Mouse (Mus musculus): Measurements from ENCODE around the gene Lamtor1. TPM values are rescaled to one million over a fixed set of nuclear protein-coding genes. Genes with fewer than 3 reads are reported as not detected.

Lamtor1 gene
- polyA plus RNA-seq, 1 experiment from 2014 or later, result 141 TPM

DNA sequence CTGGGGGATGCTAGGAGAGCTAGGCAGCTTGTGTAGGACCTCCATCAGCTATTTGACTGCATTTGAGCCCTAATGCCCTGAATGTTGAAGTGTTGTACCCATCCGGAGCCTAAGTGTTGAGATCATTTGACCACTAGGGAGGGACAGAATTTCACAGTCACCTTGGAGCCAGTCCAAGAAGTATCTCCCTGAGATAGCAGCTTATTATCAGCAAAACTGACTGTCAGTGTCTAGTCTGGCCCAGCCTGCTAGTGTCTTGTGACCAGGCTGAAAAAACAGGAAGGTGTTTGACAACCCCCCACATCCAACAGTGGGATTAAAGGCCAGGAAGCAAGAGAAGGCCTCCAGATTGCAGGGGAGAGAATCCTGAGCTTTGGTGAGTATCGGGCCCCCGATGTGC is 34.4 kb upstream of the Lamtor1 start:
- Histone ChIP-seq H3K9ac (replicated peaks) (no peak overlapping the region), H3K36me3 (no peaks in the 10 kb centered on the region), H3K4me1 (replicated peaks) (no peaks in the 10 kb centered on the region), H3K4me3 (replicated peaks) (no peak overlapping the region), H3K27me3 (no peaks in the 10 kb centered on the region), H3K9me3 (no peaks in the 10 kb centered on the region), H3K27ac (no peak overlapping the region), H3K4me2 (no peak overlapping the region)
- ATAC-seq (ENCODE audit: insufficient number of reproducible peaks, insufficient read depth, low FRiP score, low TSS enrichment, low read depth), result no peak
- WGBS, result 92% methylated on average over 3 of the region's 3 CpGs

DNA sequence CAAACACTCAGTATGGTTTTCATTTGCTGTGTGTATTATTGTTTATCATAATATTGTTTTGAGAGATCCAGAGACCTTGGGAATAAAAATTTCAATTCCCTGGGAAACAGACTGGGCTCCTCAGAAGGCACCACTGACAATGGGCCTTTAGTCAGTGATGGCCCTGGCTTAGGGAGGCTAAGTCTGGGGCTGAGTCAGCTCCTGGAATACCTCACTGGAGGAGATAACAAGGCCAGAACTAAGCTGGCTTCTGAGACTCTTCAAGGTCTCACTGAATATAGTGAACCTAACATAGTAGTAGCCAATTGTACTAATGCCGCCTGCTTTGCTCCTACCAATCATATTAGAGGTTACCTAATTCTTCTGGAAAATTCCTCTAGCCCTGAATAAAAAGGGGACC is 29.7 kb upstream of the Lamtor1 start:
- Histone ChIP-seq H3K27ac (no peak overlapping the region), H3K36me3 (no peaks in the 10 kb centered on the region), H3K9me3 (no peaks in the 10 kb centered on the region), H3K9ac (replicated peaks) (no peak overlapping the region), H3K4me2 (no peak overlapping the region), H3K4me3 (replicated peaks) (no peak overlapping the region), H3K4me1 (replicated peaks) (no peaks in the 10 kb centered on the region), H3K27me3 (no peaks in the 10 kb centered on the region)
- 91% methylated on average over 1 of the region's 1 CpGs for WGBS
- ATAC-seq (ENCODE audit: insufficient number of reproducible peaks, insufficient read depth, low FRiP score, low TSS enrichment, low read depth), result no peak

GRCm38 (mm10) chr7:101880855-101881254 is 24.8 kb upstream of the Lamtor1 start:
- Histone ChIP-seq H3K4me1 (replicated peaks) (no peaks in the 10 kb centered on the region), H3K27me3 (no peaks in the 10 kb centered on the region), H3K9ac (replicated peaks) (no peak overlapping the region), H3K27ac (no peak overlapping the region), H3K4me3 (replicated peaks) (no peak overlapping the region), H3K9me3 (no peaks in the 10 kb centered on the region), H3K4me2 (no peak overlapping the region), H3K36me3 (no peaks in the 10 kb centered on the region)
- WGBS, result 77% methylated on average over 4 of the region's 4 CpGs
- no peak for ATAC-seq (ENCODE audit: insufficient number of reproducible peaks, insufficient read depth, low FRiP score, low TSS enrichment, low read depth)

DNA sequence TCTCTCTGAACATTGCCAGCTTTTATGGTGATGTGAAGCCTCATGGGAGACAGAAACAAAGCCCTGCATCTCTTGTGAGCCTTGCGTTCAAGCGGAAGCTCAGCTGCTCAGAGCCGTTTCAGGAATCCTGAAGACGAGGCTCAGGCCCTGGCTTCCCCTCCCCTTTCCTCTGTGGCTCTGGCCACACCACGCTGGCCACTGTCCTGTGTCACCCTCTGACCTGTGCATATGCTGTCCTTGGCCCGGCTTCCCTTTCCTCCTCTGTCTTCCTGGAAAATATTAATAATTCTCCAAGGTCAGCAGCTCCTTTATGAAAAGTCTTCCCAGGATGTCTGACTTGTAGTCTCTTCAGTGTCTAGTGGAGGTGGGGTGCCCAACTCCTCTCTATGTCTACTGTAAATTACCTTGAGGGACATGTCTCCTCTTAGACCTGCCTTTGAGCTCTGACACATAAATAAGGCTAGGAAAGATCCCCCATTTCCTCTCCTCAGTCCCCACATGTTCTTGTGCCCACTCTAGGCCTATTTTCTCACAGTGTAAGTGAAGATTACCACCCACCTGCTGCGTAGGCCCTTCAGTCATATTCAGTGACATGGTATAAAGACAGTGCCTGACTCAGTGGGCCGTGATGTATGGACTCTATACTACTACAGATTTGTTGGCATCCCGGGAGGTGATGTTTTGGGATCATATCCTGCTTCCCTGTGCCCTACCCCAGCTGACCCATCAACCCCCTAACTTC is 23.1 kb upstream of the Lamtor1 start:
- 69% methylated on average over 9 of the region's 9 CpGs for WGBS
- ATAC-seq (ENCODE audit: insufficient number of reproducible peaks, insufficient read depth, low FRiP score, low TSS enrichment, low read depth), result no peak; the same call in 1 of the 2 replicates
- Histone ChIP-seq H3K9ac (replicated peaks) (no peak overlapping the region), H3K4me3 (replicated peaks) (no peak overlapping the region), H3K9me3 (no peaks in the 10 kb centered on the region), H3K4me1 (replicated peaks) (no peaks in the 10 kb centered on the region), H3K27me3 (no peaks in the 10 kb centered on the region), H3K36me3 (no peaks in the 10 kb centered on the region), H3K4me2 (no peak overlapping the region), H3K27ac (no peak overlapping the region)

GRCm38 (mm10) chr7:101884160-101884559 is 21.5 kb upstream of the Lamtor1 start:
- Histone ChIP-seq H3K4me3 (replicated peaks) (no peak overlapping the region), H3K9ac (replicated peaks) (no peak overlapping the region), H3K27me3 (no peaks in the 10 kb centered on the region), H3K9me3 (no peaks in the 10 kb centered on the region), H3K4me2 (no peak overlapping the region), H3K36me3 (no peaks in the 10 kb centered on the region), H3K4me1 (replicated peaks) (no peaks in the 10 kb centered on the region), H3K27ac (no peak overlapping the region)
- ATAC-seq (ENCODE audit: insufficient number of reproducible peaks, insufficient read depth, low FRiP score, low TSS enrichment, low read depth), result no peak
- 86% methylated on average over 4 of the region's 4 CpGs for WGBS

GRCm38 (mm10) chr7:101886274-101886673 is 19.4 kb upstream of the Lamtor1 start:
- Histone ChIP-seq H3K27ac (no peak overlapping the region), H3K27me3 (peaks cover 3% of the 10 kb centered on the region; the same call in 1 of the 2 replicates), H3K9me3 (no peaks in the 10 kb centered on the region), H3K9ac (replicated peaks) (no peak overlapping the region), H3K4me3 (replicated peaks) (no peak overlapping the region), H3K36me3 (no peaks in the 10 kb centered on the region), H3K4me1 (replicated peaks) (no peaks in the 10 kb centered on the region), H3K4me2 (no peak overlapping the region)
- 82% methylated on average over 6 of the region's 6 CpGs for WGBS
- ATAC-seq (ENCODE audit: insufficient number of reproducible peaks, insufficient read depth, low FRiP score, low TSS enrichment, low read depth), result no peak

GRCm38 (mm10) chr7:101888460-101888859 is 17.2 kb upstream of the Lamtor1 start:
- Histone ChIP-seq H3K9me3 (no peaks in the 10 kb centered on the region), H3K4me1 (replicated peaks) (no peaks in the 10 kb centered on the region), H3K27me3 (peaks cover 3% of the 10 kb centered on the region; the same call in 1 of the 2 replicates), H3K9ac (replicated peaks) (no peak overlapping the region), H3K27ac (no peak overlapping the region), H3K4me3 (replicated peaks) (no peak overlapping the region), H3K4me2 (no peak overlapping the region), H3K36me3 (no peaks in the 10 kb centered on the region)
- no peak for ATAC-seq (ENCODE audit: insufficient number of reproducible peaks, insufficient read depth, low FRiP score, low TSS enrichment, low read depth)
- WGBS, result 86% methylated on average over 4 of the region's 4 CpGs

GRCm38 (mm10) chr7:101895695-101896094 is 10.0 kb upstream of the Lamtor1 start:
- Histone ChIP-seq H3K4me2 (peak overlapping the region; percentile 54), H3K27me3 (peaks cover 3% of the 10 kb centered on the region; the same call in 1 of the 2 replicates), H3K9me3 (no peaks in the 10 kb centered on the region), H3K4me3 (replicated peaks) (peak overlapping the region; percentile 53), H3K36me3 (peaks cover 16% of the 10 kb centered on the region; the same call in 1 of the 2 replicates), H3K27ac (peak overlapping the region; percentile 91), H3K4me1 (replicated peaks) (peaks cover 10% of the 10 kb centered on the region), H3K9ac (replicated peaks) (peak overlapping the region; percentile 51)
- ATAC-seq (ENCODE audit: insufficient number of reproducible peaks, insufficient read depth, low FRiP score, low TSS enrichment, low read depth), result no peak
- 34% methylated on average over 9 of the region's 9 CpGs for WGBS

- no peaks in the 10 kb centered on the region for H3K27me3 ChIP-seq
- peak overlapping the region; percentile 54 for H3K4me2 ChIP-seq
- peaks cover 16% of the 10 kb centered on the region; the same call in 1 of the 2 replicates for H3K36me3 ChIP-seq
- ATAC-seq (ENCODE audit: insufficient number of reproducible peaks, insufficient read depth, low FRiP score, low TSS enrichment, low read depth), result peak; percentile 98
- peak overlapping the region; percentile 51 for H3K9ac ChIP-seq (replicated peaks)
- H3K4me1 ChIP-seq (replicated peaks), result peaks cover 10% of the 10 kb centered on the region
- peak overlapping the region; percentile 53 for H3K4me3 ChIP-seq (replicated peaks)
- peak overlapping the region; percentile 91 for H3K27ac ChIP-seq
- H3K9me3 ChIP-seq, result no peaks in the 10 kb centered on the region
- WGBS, result under 1% methylated on average over 57 of the region's 57 CpGs
Observed at GRCm38 (mm10) chr7:101896104-101897066, 9.3 kb upstream of the Lamtor1 start.

DNA sequence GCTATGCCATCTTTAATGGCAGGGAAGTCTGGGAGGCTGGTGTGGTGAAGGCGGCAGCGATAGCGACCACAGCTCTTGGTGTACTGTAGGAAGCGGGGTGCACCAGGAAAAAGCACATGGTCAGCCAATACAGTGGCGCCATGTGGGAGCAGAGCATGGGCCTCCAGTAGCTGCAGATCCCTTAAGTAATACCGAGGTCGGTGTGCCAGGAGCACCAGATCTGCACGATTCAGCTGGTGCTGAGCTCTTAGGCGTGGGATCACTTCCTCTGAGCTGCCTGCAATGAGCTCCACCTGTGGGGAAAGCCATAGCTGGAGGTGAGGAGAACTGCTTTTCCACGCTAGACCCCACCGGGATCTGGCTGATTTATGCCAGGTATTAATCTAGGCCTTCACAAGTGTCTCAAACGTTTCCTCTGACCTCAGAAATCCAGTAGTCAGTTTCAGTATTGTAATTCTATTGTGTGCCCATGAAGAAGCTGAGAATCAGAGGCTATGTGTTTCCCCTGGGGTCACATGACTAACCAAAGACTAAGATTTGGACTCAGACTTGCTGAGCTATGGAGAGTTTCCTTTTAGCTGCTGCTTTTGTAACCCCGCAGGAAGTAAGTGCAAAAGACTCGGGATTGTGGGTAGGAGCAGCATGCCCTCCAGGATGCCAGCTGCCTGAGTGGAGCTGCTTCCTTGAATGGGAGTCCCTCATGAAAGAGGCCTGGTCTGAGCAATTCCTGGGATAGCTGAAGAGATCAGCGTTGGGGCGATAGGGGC is 5.2 kb upstream of the Lamtor1 start:
- Histone ChIP-seq H3K9ac (replicated peaks) (no peak overlapping the region; the same call in 1 of the 2 replicates), H3K9me3 (no peaks in the 10 kb centered on the region), H3K4me3 (replicated peaks) (no peak overlapping the region), H3K27me3 (no peaks in the 10 kb centered on the region), H3K4me1 (replicated peaks) (peaks cover 7% of the 10 kb centered on the region), H3K36me3 (peaks cover 27% of the 10 kb centered on the region; the same call in 1 of the 2 replicates), H3K27ac (no peak overlapping the region), H3K4me2 (no peak overlapping the region)
- WGBS, result 88% methylated on average over 16 of the region's 16 CpGs
- ATAC-seq (ENCODE audit: insufficient number of reproducible peaks, insufficient read depth, low FRiP score, low TSS enrichment, low read depth), result no peak
